Mouse (Mus musculus): ENCODE results near the gene Pygm. TPM values are rescaled to one million over a fixed set of nuclear protein-coding genes. Genes with fewer than 3 reads are reported as not detected.

Pygm gene
- polyA plus RNA-seq (2017; shearing (Covaris generic)): 2.7 TPM

DNA sequence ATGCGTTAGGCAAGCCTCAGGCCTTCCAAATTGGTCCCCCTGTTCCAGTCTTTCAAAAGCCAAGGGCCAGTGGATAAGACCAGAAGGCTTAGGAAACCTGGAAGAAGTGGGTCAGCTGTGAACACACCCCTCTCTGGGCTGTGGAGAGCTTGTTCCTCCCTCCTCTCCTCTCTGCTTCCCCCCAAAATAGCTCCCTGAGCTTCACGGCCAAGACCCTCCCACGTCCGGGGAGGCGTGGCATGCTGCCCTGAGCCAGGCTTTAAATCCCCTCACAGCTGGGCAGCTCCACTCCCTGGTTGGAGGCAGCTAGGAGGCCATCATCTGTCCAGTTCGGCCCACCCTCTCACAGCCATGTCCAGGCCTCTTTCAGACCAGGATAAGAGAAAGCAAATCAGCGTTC, at the start of gene Pygm:
Gene Pygm (plus strand): TSS at position 272 of the 400 bp plus-strand sequence.

DNA sequence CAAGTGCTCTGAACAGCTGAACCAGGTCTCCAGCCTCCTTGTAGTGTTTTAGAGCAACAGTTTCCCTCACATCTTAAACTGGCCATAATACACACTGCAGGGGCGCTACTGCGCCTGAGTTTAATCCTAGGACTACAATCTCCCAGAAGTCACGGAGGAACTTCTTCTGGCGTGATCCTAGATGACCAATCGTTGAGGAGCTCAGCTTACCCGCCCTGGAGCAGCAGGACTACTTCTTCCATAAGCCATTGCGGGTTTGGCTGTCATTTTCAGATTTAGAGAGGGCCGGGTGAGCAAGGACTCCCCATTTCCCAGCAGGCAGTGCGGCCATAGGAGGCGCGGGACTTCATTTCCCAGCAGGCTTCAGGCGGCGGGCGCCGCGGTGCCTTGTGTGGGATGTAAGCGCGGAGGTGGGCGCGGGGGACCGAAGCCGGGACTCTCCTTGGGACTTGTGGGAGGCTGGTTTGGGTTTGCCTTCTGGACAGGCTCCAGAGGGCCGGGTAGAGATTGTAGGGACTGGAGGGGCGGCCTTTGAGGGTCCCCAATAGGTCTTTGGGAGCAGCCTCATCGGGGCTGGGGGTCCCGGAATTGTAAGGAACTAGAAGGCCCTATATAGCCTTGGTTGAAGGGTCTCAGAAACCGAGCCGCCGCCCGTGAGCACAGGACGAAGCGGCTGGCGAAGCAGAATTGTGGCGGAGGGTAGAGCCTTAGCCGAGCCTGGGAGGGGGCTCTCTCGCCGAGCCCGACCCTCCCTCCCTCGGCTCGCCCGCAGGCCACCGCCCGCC, 49.3 kb upstream of the Pygm start, which contains the start of gene Men1:
Gene Men1 (plus strand): TSS at position 307 of the 785 bp plus-strand sequence.

DNA sequence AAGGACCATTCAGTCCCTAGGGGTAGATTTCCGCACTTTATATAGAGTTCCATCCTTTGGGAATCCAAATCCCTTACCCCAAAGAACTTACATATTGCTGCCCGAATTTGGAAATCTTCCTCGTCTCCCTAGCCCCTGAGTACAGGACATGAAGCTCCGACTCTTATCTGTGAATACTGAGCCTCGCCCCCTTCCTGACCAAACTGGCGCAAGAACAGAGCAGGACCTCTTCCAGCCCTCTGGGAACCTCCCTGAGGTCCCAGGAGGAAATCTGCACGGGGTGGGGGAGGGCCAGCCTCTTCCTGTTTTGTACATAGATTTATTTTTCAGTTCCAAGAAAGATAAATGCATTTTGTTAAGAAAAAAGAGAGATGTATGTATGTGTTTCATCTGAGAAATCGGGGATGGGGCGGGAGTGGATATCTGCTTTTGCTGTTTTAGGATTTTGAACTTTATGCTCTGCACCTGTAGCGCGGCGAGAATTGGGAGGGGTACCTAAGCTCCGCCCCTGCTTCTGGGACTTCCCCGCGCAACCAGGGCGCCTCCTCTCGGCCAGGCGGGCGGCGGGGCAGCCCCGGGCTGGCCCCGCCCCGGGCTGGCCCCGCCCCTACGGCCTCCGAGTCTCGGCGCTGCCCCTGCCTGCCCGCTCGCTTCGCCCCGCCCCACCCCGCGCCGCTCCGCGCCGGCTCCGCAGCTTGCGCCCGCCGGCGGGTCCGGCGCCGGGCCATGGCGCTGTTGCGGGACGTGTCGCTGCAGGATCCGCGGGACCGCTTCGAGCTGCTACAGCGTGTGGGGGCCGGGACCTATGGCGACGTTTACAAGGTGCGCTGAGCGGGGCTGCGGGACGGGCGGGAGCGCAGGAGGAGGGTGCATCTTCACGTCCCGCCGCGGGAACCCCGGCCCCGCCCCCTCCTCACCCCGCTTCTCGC, 43.4 kb upstream of the Pygm start, which contains the start of gene Map4k2:
Gene Map4k2 (plus strand): TSS at position 612 of the 929 bp plus-strand sequence.

DNA sequence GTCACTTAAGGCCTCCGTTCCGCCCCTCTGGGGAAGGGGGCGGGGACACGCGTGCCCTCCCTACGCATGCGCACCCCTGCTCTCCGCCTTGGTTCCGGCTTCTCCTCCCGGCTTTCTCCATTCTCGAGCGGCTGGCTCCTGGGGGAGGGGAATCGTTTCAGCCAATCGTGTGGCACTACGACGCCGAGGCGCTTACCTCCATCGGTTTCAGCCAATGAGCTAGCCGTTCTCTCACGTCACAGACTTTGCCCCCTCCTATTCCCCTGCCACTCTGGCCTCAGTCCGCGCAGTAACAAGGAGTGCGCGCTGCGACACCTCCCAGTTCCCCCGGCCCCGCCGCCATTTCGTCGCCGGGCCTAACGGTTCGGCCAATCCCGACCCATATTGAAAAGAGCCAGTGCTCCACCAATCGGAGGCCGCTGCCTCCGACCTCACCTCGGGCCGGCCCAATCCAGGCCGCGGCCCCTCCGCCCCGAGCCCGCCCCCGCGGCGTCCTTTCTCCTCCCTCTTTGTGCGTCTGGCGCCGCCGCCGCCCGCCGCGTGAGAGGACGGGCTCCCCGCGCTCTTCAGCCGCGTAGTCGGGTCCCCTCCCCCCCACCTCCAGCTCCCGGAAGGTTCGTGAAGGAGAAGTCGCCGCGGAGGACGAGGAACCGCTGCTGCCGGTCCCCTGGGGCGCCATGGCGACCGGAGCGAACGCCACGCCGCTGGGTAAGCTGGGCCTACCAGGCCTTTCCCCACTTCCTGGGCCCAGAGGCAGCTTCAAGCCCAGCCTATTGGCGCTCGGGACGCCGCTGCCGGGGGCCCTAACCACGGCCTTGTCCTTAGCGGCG, 20.6 kb upstream of the Pygm start, which contains the start of gene Sf1:
Gene Sf1 (plus strand): TSS at position 280 of the 830 bp plus-strand sequence.

DNA sequence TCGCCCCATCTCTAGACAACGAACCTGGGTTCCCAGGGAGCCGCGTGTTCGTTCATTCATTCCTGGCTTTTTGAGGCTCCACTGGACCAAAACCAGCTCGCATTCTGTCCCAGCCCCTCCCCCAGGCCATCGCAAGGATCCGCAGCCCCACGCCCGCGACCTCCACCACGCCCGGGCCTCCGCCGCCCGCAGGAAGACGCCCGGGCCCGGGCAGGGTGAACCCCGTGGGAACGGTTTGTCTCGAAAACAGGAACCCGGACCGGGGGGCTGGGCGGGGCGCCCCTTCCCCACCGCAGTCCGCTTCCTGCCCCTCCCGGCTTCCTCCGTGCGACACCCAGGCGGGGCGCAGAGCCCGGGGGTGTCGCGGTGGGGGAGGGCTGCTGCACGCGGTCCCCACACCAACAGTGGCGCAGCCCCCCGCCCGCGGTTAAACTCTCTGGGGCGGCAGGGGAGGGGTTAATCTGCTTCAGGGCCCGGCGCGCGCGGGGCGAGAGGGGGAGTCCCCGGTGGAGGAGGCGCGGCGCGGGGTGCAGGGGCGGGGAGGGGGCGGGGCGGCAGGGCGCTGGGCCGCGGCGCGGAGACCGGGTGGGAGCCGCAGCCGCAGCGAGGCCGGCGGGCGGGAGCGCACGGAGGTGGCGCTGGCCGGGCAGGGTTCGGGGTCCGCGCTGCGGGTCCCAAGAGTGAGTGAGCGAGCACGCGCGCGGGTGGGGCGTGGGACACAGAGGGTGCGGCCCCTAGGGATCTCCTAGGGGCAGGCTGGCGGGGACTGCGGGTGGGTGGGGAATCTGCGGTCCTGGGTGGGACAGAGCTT, 15.3 kb downstream of the Pygm start, which contains the start of gene Rasgrp2:
Gene Rasgrp2 (plus strand): TSS at position 56 of the 811 bp plus-strand sequence.

DNA sequence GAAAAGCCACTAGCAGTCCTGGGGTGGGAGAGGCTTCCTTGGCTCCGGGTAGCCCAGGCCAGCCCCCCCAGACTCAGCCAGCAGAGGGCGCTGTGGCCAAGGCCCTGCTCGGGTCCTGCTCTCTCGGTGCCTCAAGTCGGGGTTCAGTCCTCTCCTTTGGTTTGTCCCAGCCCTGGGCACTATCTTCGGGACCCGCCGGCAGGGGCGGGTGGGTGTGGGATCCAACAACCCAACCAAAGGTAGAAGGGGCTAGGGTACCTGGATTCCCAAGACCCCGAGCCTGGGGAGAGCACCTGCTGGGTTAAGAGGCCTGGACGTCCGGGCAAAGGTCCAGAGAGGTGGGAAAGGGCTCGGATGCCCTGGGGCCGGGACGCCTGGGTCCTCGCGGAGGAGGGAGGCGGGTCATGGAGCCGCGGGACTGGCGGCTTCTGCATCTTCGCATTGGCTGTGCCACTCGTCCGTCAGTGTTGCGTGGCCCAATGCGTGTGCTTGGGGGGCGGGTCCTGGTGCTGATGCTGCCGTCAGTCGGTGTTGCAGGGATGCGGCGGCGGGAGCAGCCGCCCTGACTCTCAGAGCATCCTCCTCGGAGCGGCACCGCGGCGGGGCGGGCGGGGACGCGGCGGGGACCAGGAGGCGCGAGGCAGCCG, 34.2 kb downstream of the Pygm start, which contains the start of gene Nrxn2:
Gene Nrxn2 (plus strand): TSS at position 499 of the 647 bp plus-strand sequence.

Other genes with a start within 250 kb of the Pygm start
- gene Batf2, start 243.4 kb upstream of the Pygm start, polyA plus RNA-seq (2017; shearing (Covaris generic)): not detected
- 38.1 TPM for gene Arl2, start 242.9 kb upstream of the Pygm start, polyA plus RNA-seq (2017; shearing (Covaris generic))
- gene Majin, start 200.0 kb upstream of the Pygm start, polyA plus RNA-seq (2017; shearing (Covaris generic)): 0.33 TPM
- not detected for gene Gpha2, start 158.0 kb upstream of the Pygm start, polyA plus RNA-seq (2017; shearing (Covaris generic))
- 15.8 TPM for gene Ppp2r5b, start 148.5 kb upstream of the Pygm start, polyA plus RNA-seq (2017; shearing (Covaris generic))
- 70.6 TPM for gene Atg2a, start 142.7 kb upstream of the Pygm start, polyA plus RNA-seq (2017; shearing (Covaris generic))
- gene Ehd1, start 107.7 kb upstream of the Pygm start, polyA plus RNA-seq (2017; shearing (Covaris generic)): 38.7 TPM
- gene Cdc42bpg, start 77.9 kb upstream of the Pygm start, polyA plus RNA-seq (2017; shearing (Covaris generic)): 0.48 TPM
- 31.5 TPM for gene Men1, start 49.4 kb upstream of the Pygm start, polyA plus RNA-seq (2017; shearing (Covaris generic))
- 103 TPM for gene Map4k2, start 43.3 kb upstream of the Pygm start, polyA plus RNA-seq (2017; shearing (Covaris generic))
- 491 TPM for gene Sf1, start 20.7 kb upstream of the Pygm start, polyA plus RNA-seq (2017; shearing (Covaris generic))
- gene Rasgrp2, start 14.9 kb downstream of the Pygm start, polyA plus RNA-seq (2017; shearing (Covaris generic)): 246 TPM
- gene Nrxn2, start 34.3 kb downstream of the Pygm start, polyA plus RNA-seq (2017; shearing (Covaris generic)): 0.63 TPM
- not detected for gene Slc22a12, start 158.6 kb downstream of the Pygm start, polyA plus RNA-seq (2017; shearing (Covaris generic))

Measured in effector memory CD4-positive, alpha-beta T cell, adult 7 months (primary cell).